Mouse (Mus musculus): ENCODE results near the gene Pbx1. TPM values are rescaled to one million over a fixed set of nuclear protein-coding genes. Genes with fewer than 3 reads are reported as not detected.

The Pbx1 gene
- polyA plus RNA-seq, 1 experiment = 80.6 TPM

DNA sequence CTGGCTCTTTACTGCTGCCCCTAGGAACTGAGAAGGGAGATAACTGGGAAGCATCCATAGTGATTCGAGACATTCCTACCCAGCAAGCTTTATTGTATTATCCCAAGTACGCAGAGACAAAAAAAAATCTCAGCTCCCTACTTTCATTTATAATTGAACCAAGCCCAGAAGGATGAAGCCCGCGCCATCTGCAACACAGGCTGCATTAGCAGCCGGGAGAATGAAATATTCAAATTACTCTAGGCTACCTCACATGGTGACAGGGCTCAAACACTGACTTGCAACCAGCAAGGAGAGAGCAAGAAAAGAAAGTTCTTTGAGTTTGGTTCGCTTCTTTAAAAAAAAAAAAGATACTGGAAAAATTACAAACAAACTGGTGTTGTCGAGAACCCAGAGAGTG is 191.2 kb downstream of the Pbx1 start:
- TF ChIP-seq FLI1 (IDR thresholded peaks at IDR 0.05; ENCODE audit: low read length) (no peak), GATA1 (IDR thresholded peaks at IDR 0.05; ENCODE audit: borderline replicate concordance, low read length) (no peak)
- peaks cover 37% of the 10 kb centered on the region for H3K36me3 ChIP-seq (replicated peaks; ENCODE audit: low read length)
- H3K9me3 ChIP-seq = no peaks in the 10 kb centered on the region
- no peak overlapping the region for H3K4me3 ChIP-seq (replicated peaks)
- no peaks in the 10 kb centered on the region for H3K27me3 ChIP-seq (replicated peaks)
- H3K4me1 ChIP-seq = peaks cover 83% of the 10 kb centered on the region

DNA sequence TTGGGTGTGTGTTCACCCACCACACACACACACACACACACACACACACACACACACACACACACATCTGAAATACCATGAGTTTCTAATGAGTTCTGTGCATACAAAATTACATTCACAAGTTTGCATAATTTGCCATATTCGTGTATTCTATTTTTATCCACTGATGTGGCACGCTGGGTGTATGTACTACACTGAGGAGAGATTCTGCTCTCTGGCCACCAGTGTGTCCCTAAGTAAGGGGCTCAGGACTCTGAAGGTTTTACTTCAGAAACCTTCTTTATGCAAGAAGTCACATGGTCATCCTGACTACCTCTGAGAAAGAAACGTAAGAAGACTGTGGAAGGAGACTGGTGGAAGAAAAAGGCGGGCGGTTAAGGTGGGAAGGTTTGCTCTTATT is 191.7 kb downstream of the Pbx1 start:
- Histone ChIP-seq H3K4me3 (replicated peaks) (no peak overlapping the region), H3K4me1 (peaks cover 83% of the 10 kb centered on the region), H3K9me3 (no peaks in the 10 kb centered on the region), H3K36me3 (replicated peaks; ENCODE audit: low read length) (peaks cover 37% of the 10 kb centered on the region), H3K27me3 (replicated peaks) (no peaks in the 10 kb centered on the region)
- TF ChIP-seq FLI1 (IDR thresholded peaks at IDR 0.05; ENCODE audit: low read length) (no peak), GATA1 (IDR thresholded peaks at IDR 0.05; ENCODE audit: borderline replicate concordance, low read length) (no peak)

DNA sequence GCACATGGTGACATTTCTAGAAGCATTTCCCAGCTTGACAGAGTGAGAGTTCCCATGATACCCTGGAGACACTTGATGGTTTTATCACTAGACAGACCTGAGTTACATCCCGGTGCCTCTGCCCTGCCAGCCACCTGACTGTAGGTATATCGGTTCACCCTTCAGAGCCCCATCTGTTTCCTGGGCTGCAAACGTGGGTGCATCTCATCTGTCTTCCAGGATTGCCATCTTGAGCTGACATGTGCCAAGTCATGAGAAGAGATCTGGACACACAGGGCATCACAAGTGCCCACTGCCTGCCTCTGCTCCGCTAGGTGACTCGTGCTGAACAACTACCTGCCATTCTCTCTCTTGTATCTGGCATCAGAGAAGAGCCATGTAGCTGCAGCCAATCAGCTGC is 196.0 kb downstream of the Pbx1 start:
- Histone ChIP-seq H3K4me1 (peaks cover 89% of the 10 kb centered on the region), H3K36me3 (replicated peaks; ENCODE audit: low read length) (peaks cover 52% of the 10 kb centered on the region), H3K4me3 (replicated peaks) (no peak overlapping the region), H3K9me3 (no peaks in the 10 kb centered on the region), H3K27me3 (replicated peaks) (no peaks in the 10 kb centered on the region)
- TF ChIP-seq FLI1 (IDR thresholded peaks at IDR 0.05; ENCODE audit: low read length) = no peak
- TF ChIP-seq GATA1 (IDR thresholded peaks at IDR 0.05; ENCODE audit: borderline replicate concordance, low read length) = no peak

DNA sequence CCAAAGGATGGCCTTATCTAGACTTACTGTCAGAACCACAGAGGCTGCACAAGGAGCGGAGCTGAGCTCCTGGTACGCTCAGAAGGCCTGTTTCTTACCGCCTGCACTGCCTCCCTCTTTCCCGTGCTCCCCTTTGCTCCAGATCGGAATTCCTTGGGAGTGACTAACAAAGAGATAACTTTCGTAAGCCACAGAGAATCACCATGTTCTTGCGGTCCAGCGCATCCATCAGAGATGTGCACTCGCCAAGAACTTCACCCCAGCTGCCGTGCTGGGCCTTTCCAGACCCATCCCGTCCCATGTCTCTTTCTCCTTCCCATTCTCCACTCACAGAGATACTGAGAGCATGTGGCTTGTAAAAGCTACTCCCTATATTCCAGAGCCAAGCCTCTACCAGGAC is 197.7 kb downstream of the Pbx1 start:
- Histone ChIP-seq H3K4me3 (replicated peaks) (no peak overlapping the region), H3K36me3 (replicated peaks; ENCODE audit: low read length) (peaks cover 56% of the 10 kb centered on the region), H3K4me1 (peaks cover 94% of the 10 kb centered on the region), H3K9me3 (no peaks in the 10 kb centered on the region), H3K27me3 (replicated peaks) (no peaks in the 10 kb centered on the region)
- TF ChIP-seq FLI1 (IDR thresholded peaks at IDR 0.05; ENCODE audit: low read length) (no peak), GATA1 (IDR thresholded peaks at IDR 0.05; ENCODE audit: borderline replicate concordance, low read length) (no peak)

DNA sequence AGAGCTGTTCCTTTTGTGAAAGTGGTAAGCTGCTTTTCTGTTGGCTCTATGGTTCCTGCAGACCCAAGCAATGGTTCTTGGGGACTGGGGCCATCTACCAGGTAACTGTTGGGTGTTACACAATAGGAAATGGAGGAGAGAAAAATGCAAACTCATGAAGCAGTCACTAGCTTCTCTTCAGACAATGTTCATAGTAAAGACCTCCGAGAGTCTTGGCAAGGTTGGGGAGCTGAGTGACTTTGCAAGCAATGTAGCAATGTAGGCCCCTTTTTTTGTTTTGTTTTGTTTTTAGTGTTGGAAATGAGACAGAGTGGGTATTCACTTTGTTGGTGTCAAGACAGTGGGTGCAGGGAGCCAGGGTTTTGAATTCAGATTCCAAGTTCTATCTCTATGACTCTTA is 198.9 kb downstream of the Pbx1 start:
- Histone ChIP-seq H3K36me3 (replicated peaks; ENCODE audit: low read length) (peaks cover 61% of the 10 kb centered on the region), H3K4me3 (replicated peaks) (no peak overlapping the region), H3K9me3 (no peaks in the 10 kb centered on the region), H3K27me3 (replicated peaks) (no peaks in the 10 kb centered on the region), H3K4me1 (peaks cover 94% of the 10 kb centered on the region)
- TF ChIP-seq GATA1 (IDR thresholded peaks at IDR 0.05; ENCODE audit: borderline replicate concordance, low read length) (no peak), FLI1 (IDR thresholded peaks at IDR 0.05; ENCODE audit: low read length) (no peak)

DNA sequence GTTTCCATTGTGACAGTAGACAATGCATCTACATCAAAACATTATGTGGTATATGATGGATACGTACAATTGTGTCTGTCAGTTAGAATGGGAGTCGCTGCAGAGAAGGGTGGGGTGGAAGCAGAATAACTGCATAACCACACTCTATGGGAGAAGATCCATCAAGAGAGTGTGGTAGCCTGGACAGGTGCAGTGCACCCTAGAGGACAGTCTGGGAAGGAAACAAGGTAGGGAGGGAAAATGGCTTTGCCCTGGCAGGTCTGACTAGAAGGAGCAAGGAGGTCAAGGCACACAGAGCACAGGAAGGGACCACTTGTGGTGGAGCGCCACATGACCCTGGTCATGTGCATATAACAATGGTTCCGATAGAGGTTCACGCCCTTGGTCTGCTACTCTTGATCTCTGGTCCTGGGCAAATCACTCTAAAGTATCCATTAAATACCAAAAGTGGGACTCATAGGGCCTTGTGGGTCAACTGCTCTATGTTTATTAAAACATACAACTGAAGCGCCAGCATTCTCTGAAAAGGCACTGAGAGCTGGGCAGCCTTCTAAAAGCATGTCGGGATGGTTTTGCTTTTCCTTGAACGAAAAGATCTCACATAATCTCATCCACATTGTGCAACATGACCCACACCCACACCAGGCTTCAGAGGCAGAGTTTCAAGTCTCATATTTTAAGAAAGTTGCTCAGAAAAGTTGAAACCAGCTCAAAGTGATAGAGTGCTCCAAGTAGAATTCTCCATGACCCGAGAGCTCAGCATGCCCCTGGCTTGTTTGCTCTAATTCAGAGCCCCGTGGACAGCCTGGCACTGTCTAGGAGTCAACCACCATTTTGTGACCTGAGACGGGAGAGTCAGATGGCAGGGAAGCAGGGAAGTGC is 200.3 kb downstream of the Pbx1 start:
- no peak overlapping the region for H3K4me3 ChIP-seq (replicated peaks)
- peaks cover 89% of the 10 kb centered on the region for H3K4me1 ChIP-seq
- H3K36me3 ChIP-seq (replicated peaks; ENCODE audit: low read length) = peaks cover 57% of the 10 kb centered on the region
- no peaks in the 10 kb centered on the region for H3K9me3 ChIP-seq
- no peaks in the 10 kb centered on the region for H3K27me3 ChIP-seq (replicated peaks)
- TF ChIP-seq GATA1 (IDR thresholded peaks at IDR 0.05; ENCODE audit: borderline replicate concordance, low read length) (no peak), FLI1 (IDR thresholded peaks at IDR 0.05; ENCODE audit: low read length) (no peak)

DNA sequence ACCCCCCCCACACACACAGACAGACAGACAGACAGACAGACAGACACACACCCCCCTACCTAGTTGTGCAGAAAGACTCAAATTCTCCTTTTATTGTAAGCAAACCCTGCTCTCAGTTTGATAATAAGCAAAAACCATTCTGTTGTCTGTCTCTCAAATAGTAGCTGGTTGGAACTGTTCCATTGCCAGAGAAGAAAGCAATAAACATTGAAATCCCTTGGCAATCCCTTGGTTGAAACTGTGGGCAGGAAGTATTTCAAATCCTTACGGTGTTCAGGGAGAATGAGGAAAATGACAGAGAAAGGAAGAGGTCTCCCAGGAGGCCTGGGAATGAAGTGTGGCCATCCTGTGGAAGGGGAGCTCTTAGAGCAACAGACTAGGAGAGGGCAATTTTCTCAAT is 201.2 kb downstream of the Pbx1 start:
- no peaks in the 10 kb centered on the region for H3K9me3 ChIP-seq
- peaks cover 89% of the 10 kb centered on the region for H3K4me1 ChIP-seq
- H3K27me3 ChIP-seq (replicated peaks) = no peaks in the 10 kb centered on the region
- H3K36me3 ChIP-seq (replicated peaks; ENCODE audit: low read length) = peaks cover 54% of the 10 kb centered on the region
- TF ChIP-seq FLI1 (IDR thresholded peaks at IDR 0.05; ENCODE audit: low read length) = no peak
- TF ChIP-seq GATA1 (IDR thresholded peaks at IDR 0.05; ENCODE audit: borderline replicate concordance, low read length) = no peak
- H3K4me3 ChIP-seq (replicated peaks) = no peak overlapping the region

DNA sequence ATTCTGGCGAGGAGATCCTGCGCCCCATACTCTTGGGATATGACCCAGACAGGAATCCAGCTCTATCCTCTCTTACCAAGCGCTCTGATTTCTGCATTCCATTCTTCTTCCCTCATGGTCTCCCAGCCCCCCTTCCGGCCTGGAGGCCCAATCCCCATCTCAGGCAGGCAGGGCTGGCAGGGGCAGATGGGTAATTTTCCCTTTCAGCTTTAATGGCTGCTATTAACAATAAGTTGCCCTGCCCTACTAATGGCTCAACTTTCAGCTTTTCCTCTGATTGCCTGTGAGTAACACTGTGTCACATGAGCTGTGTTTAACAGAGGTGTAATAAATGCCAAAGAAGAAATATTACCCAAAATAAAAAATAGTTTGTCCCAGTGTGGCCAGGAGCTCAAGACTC is 201.9 kb downstream of the Pbx1 start:
- peaks cover 89% of the 10 kb centered on the region for H3K4me1 ChIP-seq
- no peaks in the 10 kb centered on the region for H3K9me3 ChIP-seq
- H3K36me3 ChIP-seq (replicated peaks; ENCODE audit: low read length) = peaks cover 54% of the 10 kb centered on the region
- H3K4me3 ChIP-seq (replicated peaks) = no peak overlapping the region
- no peak for TF ChIP-seq FLI1 (IDR thresholded peaks at IDR 0.05; ENCODE audit: low read length)
- TF ChIP-seq GATA1 (IDR thresholded peaks at IDR 0.05; ENCODE audit: borderline replicate concordance, low read length) = no peak
- no peaks in the 10 kb centered on the region for H3K27me3 ChIP-seq (replicated peaks)

DNA sequence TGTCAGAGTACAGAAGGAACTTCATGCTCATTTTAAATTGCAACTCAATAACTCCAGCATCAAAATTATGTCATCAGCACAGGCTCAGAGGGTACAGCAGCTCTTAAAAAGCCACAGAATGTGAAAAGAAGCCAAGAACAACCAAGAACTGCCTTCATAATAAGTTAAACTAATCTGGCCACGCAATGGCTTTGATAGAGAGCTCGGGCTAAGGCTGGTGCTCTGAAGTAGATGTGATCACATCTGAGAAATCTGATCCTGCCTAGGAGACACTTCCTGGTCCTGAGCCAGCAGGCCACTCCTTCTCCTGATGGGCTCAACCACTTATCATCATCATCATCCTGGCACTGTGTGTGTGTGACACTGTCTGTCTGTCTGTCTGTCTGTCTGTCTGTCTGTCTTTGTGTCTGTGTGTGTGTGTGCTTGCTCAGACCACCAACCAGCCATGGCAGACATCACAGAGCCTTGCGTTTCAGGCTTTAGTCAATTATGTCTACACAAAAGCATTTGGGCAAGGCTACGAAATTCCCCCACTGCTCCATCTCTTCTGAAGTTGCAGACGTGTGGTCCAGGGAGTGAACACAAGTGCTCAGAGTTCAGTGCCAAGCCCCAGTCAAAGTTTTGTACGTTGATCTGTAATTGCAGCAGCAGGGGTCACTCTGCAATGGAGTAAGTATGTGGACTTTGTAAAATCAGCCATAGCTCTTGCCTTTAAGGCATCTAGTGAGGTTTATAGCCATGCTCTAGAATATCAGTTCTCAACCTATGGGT is 203.1 kb downstream of the Pbx1 start:
- TF ChIP-seq GATA1 (IDR thresholded peaks at IDR 0.05; ENCODE audit: borderline replicate concordance, low read length) (no peak), FLI1 (IDR thresholded peaks at IDR 0.05; ENCODE audit: low read length) (no peak)
- Histone ChIP-seq H3K4me1 (peaks cover 94% of the 10 kb centered on the region), H3K36me3 (replicated peaks; ENCODE audit: low read length) (peaks cover 56% of the 10 kb centered on the region), H3K9me3 (no peaks in the 10 kb centered on the region), H3K27me3 (replicated peaks) (no peaks in the 10 kb centered on the region), H3K4me3 (replicated peaks) (no peak overlapping the region)

DNA sequence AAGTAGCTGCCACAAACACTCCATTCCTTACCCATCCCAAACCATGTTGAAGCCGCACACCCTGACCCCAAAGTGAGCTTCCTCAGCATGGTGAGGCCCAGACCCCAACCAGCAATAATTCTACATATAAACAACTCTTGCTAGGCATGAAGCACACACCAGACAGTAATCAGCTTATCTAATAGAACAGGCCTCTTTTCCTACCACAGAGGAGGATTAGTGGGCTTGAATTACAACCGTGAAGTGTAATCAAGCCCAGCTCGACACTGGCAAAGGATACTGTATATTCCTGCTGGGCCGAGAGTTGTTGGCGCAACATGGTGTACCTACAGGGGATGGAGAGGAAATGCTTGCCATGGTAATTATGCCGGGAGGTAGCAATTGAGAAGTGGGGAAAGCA is 205.9 kb downstream of the Pbx1 start:
- Histone ChIP-seq H3K27me3 (replicated peaks) (no peaks in the 10 kb centered on the region), H3K9me3 (no peaks in the 10 kb centered on the region), H3K36me3 (replicated peaks; ENCODE audit: low read length) (peaks cover 45% of the 10 kb centered on the region), H3K4me3 (replicated peaks) (peak overlapping the region; percentile 56), H3K4me1 (peaks cover 88% of the 10 kb centered on the region)
- TF ChIP-seq FLI1 (IDR thresholded peaks at IDR 0.05; ENCODE audit: low read length) (no peak), GATA1 (IDR thresholded peaks at IDR 0.05; ENCODE audit: borderline replicate concordance, low read length) (no peak)
